Mouse (Mus musculus): ENCODE data around the gene Lrmda. TPM values are rescaled to one million over a fixed set of nuclear protein-coding genes. Genes with fewer than 3 reads are reported as not detected.
"Not testable (repeated sequence)": the region's sequence is repeated elsewhere in the genome, so short reads cannot be mapped to it uniquely, and the experiment has no call there.

Gene Lrmda
- total and polyA plus RNA-seq, 2 experiments from 2014 or later: 0.38 to 0.82 TPM

DNA sequence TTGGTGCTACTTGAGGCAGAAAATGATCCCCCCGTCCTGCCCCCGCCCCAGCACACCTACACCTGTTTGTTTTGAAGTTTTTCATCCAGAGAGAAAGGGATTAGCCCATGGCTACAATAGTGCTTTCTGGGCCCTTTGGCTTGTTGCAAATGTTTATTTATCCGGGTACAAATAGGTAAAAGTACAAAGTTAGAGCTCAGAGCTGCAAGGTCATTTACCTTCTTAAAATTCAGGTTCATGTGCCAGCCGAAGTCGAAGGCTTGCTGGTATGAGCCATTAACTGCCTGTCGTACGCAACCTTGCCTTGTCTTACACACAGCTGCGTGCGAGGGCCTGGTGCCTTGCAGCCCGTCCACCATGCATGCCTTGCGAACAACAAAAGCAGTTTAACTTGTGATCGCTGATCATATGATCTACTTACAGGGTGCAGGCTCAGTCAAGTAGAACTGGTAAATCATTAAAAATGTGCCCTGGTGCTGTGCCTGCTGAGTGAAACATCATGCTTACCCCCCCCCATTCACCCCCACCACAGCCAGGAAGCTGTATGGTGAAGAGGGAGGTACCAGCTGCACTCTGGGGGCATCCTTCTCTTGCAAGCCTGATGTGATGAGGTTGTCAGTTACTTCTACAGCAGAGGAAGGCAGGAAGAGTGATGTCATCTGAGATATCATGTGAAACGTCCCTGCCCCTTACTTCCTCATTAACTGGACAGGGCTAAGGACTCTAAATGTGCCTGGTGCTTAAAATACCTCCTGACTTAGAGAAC, 781.5 kb downstream of the Lrmda start:
- Histone ChIP-seq H3K9ac (replicated peaks; ENCODE audit: low read depth, low read length) (no peak overlapping the region), H3K4me2 (ENCODE audit: low read depth, low read length) (no peak overlapping the region), H3K4me1 (ENCODE audit: control insufficient read depth, insufficient read depth) (0 out of 2 replicates have a peak, but pooled peaks cover 3% of the 10 kb centered on the region), H3K27ac (ENCODE audit: low read depth) (no peak overlapping the region), H3K27me3 (ENCODE audit: control insufficient read depth, insufficient read depth, low read length) (no peaks in the 10 kb centered on the region), H3K36me3 (replicated peaks; ENCODE audit: control insufficient read depth, insufficient read depth, low read length) (no peaks in the 10 kb centered on the region), H3K4me3 (ENCODE audit: low read depth, low read length) (no peak overlapping the region), H3K9me3 (replicated peaks; ENCODE audit: control insufficient read depth, low read length) (no peaks in the 10 kb centered on the region)
- TF ChIP-seq EP300 (IDR thresholded peaks at IDR 0.05; ENCODE audit: low read depth) (no peak), CTCF (IDR thresholded peaks at IDR 0.05; ENCODE audit: low read depth) (no peak)
- no peak for DNase-seq (ENCODE audit: low spot score)
- WGBS: 80% methylated on average over 13 of the region's 13 CpGs
- no peak for ATAC-seq (ENCODE audit: insufficient read depth, low read depth)

DNA sequence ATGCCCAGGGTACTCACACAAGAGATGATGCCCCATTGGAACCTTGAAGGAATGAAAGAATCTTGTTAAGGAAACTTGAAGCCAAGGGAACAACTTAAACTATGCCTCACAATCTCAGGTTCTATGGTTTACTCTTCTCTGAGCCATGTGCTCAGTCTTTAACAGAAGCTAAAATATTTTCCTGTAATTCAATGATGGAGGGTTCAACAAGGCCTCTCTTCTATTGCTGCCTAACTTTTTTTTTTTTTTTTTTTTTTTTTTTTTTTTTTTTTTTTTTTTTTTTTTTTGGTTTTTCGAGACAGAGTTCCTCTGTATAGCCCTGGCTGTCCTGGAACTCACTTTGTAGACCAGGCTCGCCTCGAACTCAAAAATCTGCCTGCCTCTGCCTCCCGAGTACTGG, 782.2 kb downstream of the Lrmda start:
- not testable (repeated sequence) for ATAC-seq (ENCODE audit: insufficient read depth, low read depth); H3K9me3 ChIP-seq (replicated peaks; ENCODE audit: control insufficient read depth, low read length); H3K27me3 ChIP-seq (ENCODE audit: control insufficient read depth, insufficient read depth, low read length); H3K27ac ChIP-seq (ENCODE audit: low read depth); H3K9ac ChIP-seq (replicated peaks; ENCODE audit: low read depth, low read length); H3K4me2 ChIP-seq (ENCODE audit: low read depth, low read length); H3K36me3 ChIP-seq (replicated peaks; ENCODE audit: control insufficient read depth, insufficient read depth, low read length); DNase-seq (ENCODE audit: low spot score); H3K4me3 ChIP-seq (ENCODE audit: low read depth, low read length); H3K4me1 ChIP-seq (ENCODE audit: control insufficient read depth, insufficient read depth)
- WGBS: 79% methylated on average over 4 of the region's 4 CpGs

DNA sequence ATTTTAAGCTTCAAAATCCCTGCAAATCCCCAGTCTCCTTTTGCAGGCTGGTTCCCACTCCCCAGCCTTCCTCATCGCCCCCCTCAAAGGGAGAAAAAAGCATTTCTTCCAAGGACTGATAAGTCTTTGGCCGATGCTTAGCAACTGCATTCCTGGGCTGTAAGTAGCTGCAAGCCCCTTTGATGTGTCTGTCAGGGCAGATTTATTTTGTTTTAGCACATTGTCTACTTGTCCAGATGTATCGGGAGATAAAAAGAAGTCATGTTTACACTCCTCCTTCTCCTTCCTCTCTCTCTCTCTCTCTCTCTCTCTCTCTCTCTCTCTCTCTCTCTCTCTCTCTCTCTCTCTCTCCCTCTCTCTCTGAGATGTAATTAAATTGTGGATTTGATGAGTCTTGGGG, 787.8 kb downstream of the Lrmda start:
- Histone ChIP-seq H3K9me3 (replicated peaks; ENCODE audit: control insufficient read depth, low read length) (no peaks in the 10 kb centered on the region), H3K36me3 (replicated peaks; ENCODE audit: control insufficient read depth, insufficient read depth, low read length) (no peaks in the 10 kb centered on the region), H3K27me3 (ENCODE audit: control insufficient read depth, insufficient read depth, low read length) (peaks cover 4% of the 10 kb centered on the region; the same call in 1 of the 2 replicates), H3K4me3 (ENCODE audit: low read depth, low read length) (no peak overlapping the region), H3K4me2 (ENCODE audit: low read depth, low read length) (peak overlapping the region; percentile 50; the same call in 1 of the 2 replicates), H3K4me1 (ENCODE audit: control insufficient read depth, insufficient read depth) (peaks cover 4% of the 10 kb centered on the region; the same call in 1 of the 2 replicates), H3K27ac (ENCODE audit: low read depth) (no peak overlapping the region), H3K9ac (replicated peaks; ENCODE audit: low read depth, low read length) (no peak overlapping the region)
- DNase-seq (ENCODE audit: low spot score) (no peak), ATAC-seq (ENCODE audit: insufficient read depth, low read depth) (no peak)
- TF ChIP-seq CTCF (IDR thresholded peaks at IDR 0.05; ENCODE audit: low read depth) (no peak), EP300 (IDR thresholded peaks at IDR 0.05; ENCODE audit: low read depth) (no peak)
- 26% methylated on average over 3 of the region's 3 CpGs for WGBS

DNA sequence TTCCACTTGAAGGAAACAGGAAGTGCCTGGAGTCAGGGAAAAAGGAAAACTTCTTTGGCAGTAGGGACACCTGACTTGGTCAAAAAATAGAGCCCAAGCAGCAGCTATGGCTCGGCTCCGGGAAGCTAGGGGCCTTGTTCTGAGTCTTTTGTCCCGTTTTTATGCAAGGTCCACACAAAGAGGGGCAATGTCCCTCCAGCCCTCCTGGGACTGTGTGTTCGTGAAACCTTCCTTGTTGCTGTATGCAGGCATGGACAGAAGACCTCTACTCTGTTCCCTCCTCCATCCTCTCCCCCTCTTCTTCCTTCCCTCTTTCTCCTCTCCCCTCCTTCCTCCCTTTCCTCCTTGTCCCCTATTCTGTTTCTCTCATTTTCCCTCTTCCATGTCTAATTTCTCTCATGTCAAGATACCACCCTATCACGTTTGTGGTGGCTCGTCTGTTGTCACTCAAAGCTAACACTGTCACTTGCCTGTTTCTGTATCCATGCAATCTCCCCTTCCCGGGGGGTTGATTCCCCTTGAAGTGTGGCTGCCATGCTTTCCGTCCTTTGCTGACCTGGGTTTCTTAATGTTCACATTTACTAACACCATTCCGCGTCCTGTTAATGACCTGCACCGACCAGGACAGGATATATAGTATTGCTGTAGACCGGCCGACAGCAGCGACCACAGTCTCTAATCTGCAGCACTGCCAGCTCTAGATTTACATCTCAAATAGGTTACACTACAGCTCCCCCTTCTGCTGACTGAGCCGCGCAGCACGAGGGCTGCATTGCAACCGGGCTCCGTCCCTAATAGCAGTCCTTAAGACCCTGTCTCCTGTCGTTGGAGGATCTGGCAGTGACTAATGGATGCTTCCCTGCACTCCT, 788.4 kb downstream of the Lrmda start:
- Histone ChIP-seq H3K4me3 (ENCODE audit: low read depth, low read length) (no peak overlapping the region; the same call in 1 of the 2 replicates), H3K27ac (ENCODE audit: low read depth) (peak overlapping the region; percentile 30; the same call in 1 of the 2 replicates)
- 5% methylated on average over 20 of the region's 20 CpGs for WGBS

DNA sequence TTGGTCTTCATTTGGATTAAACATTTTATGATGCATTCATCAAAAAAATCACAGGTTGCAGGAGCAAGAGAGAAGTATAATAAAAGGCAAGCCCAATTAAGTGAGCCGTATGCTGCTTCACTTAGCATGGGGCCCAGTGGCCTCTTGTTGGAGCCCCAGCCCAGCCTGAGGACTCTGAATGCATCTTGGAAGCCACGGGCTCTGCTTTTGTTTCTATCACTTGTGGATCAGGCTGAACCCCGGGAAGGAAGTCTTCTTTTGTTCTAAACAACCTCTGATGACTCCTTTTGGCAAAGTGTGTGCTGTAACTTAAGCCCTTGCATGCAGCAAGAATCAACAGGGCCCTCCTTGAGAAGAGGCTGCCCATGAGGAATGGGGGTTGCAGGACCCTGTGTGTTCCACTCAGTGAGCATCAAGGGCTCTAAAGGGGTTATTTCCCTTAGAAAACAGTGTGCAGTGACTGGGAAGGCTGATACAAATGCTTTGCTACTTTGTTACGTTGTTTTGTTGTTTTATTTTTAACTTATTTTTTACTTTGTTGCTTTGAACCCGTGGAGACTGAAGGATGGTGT, 789.2 kb downstream of the Lrmda start:
- Histone ChIP-seq H3K9me3 (replicated peaks; ENCODE audit: control insufficient read depth, low read length) (no peaks in the 10 kb centered on the region), H3K27me3 (ENCODE audit: control insufficient read depth, insufficient read depth, low read length) (peaks cover 4% of the 10 kb centered on the region; the same call in 1 of the 2 replicates), H3K4me2 (ENCODE audit: low read depth, low read length) (no peak overlapping the region), H3K4me3 (ENCODE audit: low read depth, low read length) (no peak overlapping the region), H3K27ac (ENCODE audit: low read depth) (peak overlapping the region; percentile 30; the same call in 1 of the 2 replicates), H3K36me3 (replicated peaks; ENCODE audit: control insufficient read depth, insufficient read depth, low read length) (no peaks in the 10 kb centered on the region), H3K4me1 (ENCODE audit: control insufficient read depth, insufficient read depth) (peaks cover 4% of the 10 kb centered on the region; the same call in 1 of the 2 replicates), H3K9ac (replicated peaks; ENCODE audit: low read depth, low read length) (0 out of 2 replicates have a peak overlapping the region, but pooled peaks have one; percentile 2)
- peak; percentile 33; the same call in 1 of the 2 replicates for ATAC-seq (ENCODE audit: insufficient read depth, low read depth)
- DNase-seq (ENCODE audit: low spot score): no peak
- TF ChIP-seq EP300 (IDR thresholded peaks at IDR 0.05; ENCODE audit: low read depth) (no peak), CTCF (IDR thresholded peaks at IDR 0.05; ENCODE audit: low read depth) (no peak)
- WGBS: 45% methylated on average over 5 of the region's 5 CpGs

More for the DNA sequence above, 788.4 kb downstream of the Lrmda start:
- Histone ChIP-seq H3K4me1 (ENCODE audit: control insufficient read depth, insufficient read depth) (peaks cover 4% of the 10 kb centered on the region; the same call in 1 of the 2 replicates), H3K4me2 (ENCODE audit: low read depth, low read length) (peak overlapping the region; percentile 50), H3K36me3 (replicated peaks; ENCODE audit: control insufficient read depth, insufficient read depth, low read length) (no peaks in the 10 kb centered on the region), H3K9me3 (replicated peaks; ENCODE audit: control insufficient read depth, low read length) (no peaks in the 10 kb centered on the region), H3K27me3 (ENCODE audit: control insufficient read depth, insufficient read depth, low read length) (peaks cover 4% of the 10 kb centered on the region; the same call in 1 of the 2 replicates), H3K9ac (replicated peaks; ENCODE audit: low read depth, low read length) (peak overlapping the region; percentile 2; the same call in 1 of the 2 replicates)
- ATAC-seq (ENCODE audit: insufficient read depth, low read depth): peak; percentile 84
- TF ChIP-seq EP300 (IDR thresholded peaks at IDR 0.05; ENCODE audit: low read depth) (no peak), CTCF (IDR thresholded peaks at IDR 0.05; ENCODE audit: low read depth) (peak; percentile 65)
- DNase-seq (ENCODE audit: low spot score): peak; percentile 68

All from heart, postnatal 0 days (tissue).